Mouse (Mus musculus): ENCODE data around the gene Gm9195. TPM values are rescaled to one million over a fixed set of nuclear protein-coding genes. Genes with fewer than 3 reads are reported as not detected.

Gm9195 gene
- polyA plus RNA-seq, 1 experiment from 2014 or later, result not detected

DNA sequence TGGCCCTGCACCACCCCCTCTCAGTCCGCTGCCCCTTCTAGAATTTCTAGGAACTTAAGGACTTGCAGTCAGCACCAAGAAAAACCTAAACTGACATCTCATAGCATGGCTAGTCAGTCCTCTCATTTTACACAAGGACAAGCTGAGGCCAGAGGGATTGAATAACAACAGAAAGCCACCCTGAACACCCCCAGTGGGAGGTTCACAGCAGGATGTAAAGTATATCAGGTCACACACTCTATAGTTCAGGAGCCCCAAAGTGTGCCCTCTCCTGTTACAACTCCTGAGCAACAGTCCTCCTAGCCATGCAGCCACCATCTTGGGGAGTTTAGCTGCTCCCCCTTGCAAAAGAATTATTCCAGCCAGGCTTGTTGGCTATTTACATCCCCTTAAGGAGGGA is 2.1 kb upstream of the Gm9195 start:
- ATAC-seq (replicated peaks; ENCODE audit: low FRiP score, low read depth), result no peak
- Histone ChIP-seq H3K4me1 (replicated peaks; ENCODE audit: insufficient read depth, low read length) (no peaks in the 10 kb centered on the region), H3K36me3 (ENCODE audit: insufficient read depth, low read length) (no peaks in the 10 kb centered on the region), H3K27me3 (ENCODE audit: insufficient read depth, low read length) (no peaks in the 10 kb centered on the region), H3K4me3 (replicated peaks; ENCODE audit: low read depth, low read length) (no peak overlapping the region), H3K9me3 (replicated peaks; ENCODE audit: low read length) (no peaks in the 10 kb centered on the region), H3K9ac (ENCODE audit: low read depth, low read length) (no peak overlapping the region), H3K4me2 (ENCODE audit: low read length) (no peak overlapping the region), H3K27ac (no peak overlapping the region)
- no peak for TF ChIP-seq CTCF (IDR thresholded peaks at IDR 0.05; ENCODE audit: low read depth)
- DNase-seq (ENCODE audit: low spot score), result peak; percentile 49
- WGBS, result 67% methylated on average over 1 of the region's 1 CpGs

DNA sequence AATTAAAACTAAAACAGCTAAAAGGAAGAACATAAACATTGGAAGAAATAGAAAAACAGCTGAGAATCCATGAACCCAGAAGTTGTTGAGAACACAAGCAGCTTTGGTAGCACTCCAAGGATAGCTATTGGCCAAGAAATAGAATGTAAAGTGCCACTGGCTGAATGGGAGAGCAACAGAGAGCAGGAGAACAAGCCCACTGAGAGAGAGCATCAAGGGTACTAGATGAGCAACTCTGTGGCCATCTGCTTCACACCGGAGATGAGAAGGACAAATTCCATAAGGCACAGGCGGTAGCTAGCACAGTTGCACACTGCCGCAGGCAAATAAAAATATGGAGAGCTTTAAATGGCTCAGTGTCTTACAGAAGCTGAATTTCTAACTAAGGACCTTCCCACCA is 1.3 kb downstream of the Gm9195 start:
- H3K27ac ChIP-seq, result no peak overlapping the region
- no peaks in the 10 kb centered on the region for H3K9me3 ChIP-seq (replicated peaks; ENCODE audit: low read length)
- TF ChIP-seq CTCF (IDR thresholded peaks at IDR 0.05; ENCODE audit: low read depth), result no peak
- ATAC-seq (replicated peaks; ENCODE audit: low FRiP score, low read depth) (no peak), DNase-seq (ENCODE audit: low spot score) (no peak)
- WGBS, result 94% methylated on average over 3 of the region's 3 CpGs
- no peak overlapping the region for H3K9ac ChIP-seq (ENCODE audit: low read depth, low read length)
- no peak overlapping the region for H3K4me2 ChIP-seq (ENCODE audit: low read length)
- no peak overlapping the region for H3K4me3 ChIP-seq (replicated peaks; ENCODE audit: low read depth, low read length)
- H3K36me3 ChIP-seq (ENCODE audit: insufficient read depth, low read length), result no peaks in the 10 kb centered on the region
- H3K4me1 ChIP-seq (replicated peaks; ENCODE audit: insufficient read depth, low read length), result no peaks in the 10 kb centered on the region
- no peaks in the 10 kb centered on the region for H3K27me3 ChIP-seq (ENCODE audit: insufficient read depth, low read length)

DNA sequence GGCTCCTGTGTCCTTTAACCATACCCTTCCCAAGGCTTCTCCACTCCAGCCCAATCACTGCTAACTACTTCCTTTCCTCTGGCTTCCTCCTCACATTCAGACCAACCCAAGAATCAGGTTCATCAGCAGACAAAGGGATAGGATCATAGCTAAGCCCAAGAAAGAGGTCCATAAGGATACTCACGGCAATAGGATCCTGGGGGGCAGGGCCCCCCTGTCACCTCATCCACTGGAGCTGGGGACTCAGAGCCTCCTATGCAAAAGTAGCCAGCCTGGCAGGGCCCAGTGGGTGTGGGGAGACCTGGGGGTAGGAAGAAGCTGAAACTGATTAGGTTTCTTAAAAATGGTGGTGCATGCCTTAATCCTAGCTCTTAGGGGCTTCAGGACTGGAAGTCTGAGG is 17.1 kb downstream of the Gm9195 start:
- Histone ChIP-seq H3K9ac (ENCODE audit: low read depth, low read length) (no peak overlapping the region), H3K27ac (no peak overlapping the region), H3K4me3 (replicated peaks; ENCODE audit: low read depth, low read length) (no peak overlapping the region), H3K36me3 (ENCODE audit: insufficient read depth, low read length) (no peaks in the 10 kb centered on the region), H3K4me2 (ENCODE audit: low read length) (no peak overlapping the region), H3K9me3 (replicated peaks; ENCODE audit: low read length) (no peaks in the 10 kb centered on the region), H3K4me1 (replicated peaks; ENCODE audit: insufficient read depth, low read length) (no peaks in the 10 kb centered on the region), H3K27me3 (ENCODE audit: insufficient read depth, low read length) (no peaks in the 10 kb centered on the region)
- WGBS, result 68% methylated on average over 1 of the region's 1 CpGs
- DNase-seq (ENCODE audit: low spot score) (no peak), ATAC-seq (replicated peaks; ENCODE audit: low FRiP score, low read depth) (no peak)
- TF ChIP-seq CTCF (IDR thresholded peaks at IDR 0.05; ENCODE audit: low read depth), result no peak

DNA sequence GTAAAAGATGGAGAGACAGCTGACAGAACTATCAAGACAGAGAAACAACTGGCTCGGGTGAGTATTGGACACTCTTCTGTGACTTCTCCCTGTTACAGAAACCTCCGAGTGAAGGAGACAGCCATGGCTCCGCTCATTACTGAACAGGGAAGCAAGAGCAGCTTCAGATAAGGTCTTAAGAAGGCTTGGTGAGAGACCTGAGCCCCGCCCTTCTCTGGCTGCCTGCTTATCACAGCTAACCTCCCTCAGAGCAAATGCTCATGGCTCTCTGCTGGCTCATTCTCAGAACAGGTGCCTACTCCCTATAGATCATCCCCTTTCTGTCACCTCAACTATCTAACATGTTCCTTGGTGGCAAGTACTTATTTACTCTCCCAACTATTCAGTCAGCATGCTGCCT is 23.2 kb downstream of the Gm9195 start:
- Histone ChIP-seq H3K27ac (no peak overlapping the region), H3K9me3 (replicated peaks; ENCODE audit: low read length) (no peaks in the 10 kb centered on the region), H3K36me3 (ENCODE audit: insufficient read depth, low read length) (no peaks in the 10 kb centered on the region), H3K4me2 (ENCODE audit: low read length) (no peak overlapping the region), H3K27me3 (ENCODE audit: insufficient read depth, low read length) (no peaks in the 10 kb centered on the region), H3K4me3 (replicated peaks; ENCODE audit: low read depth, low read length) (no peak overlapping the region), H3K9ac (ENCODE audit: low read depth, low read length) (no peak overlapping the region), H3K4me1 (replicated peaks; ENCODE audit: insufficient read depth, low read length) (no peaks in the 10 kb centered on the region)
- WGBS, result 73% methylated on average over 4 of the region's 4 CpGs
- ATAC-seq (replicated peaks; ENCODE audit: low FRiP score, low read depth) (no peak), DNase-seq (ENCODE audit: low spot score) (no peak)
- TF ChIP-seq CTCF (IDR thresholded peaks at IDR 0.05; ENCODE audit: low read depth), result no peak

DNA sequence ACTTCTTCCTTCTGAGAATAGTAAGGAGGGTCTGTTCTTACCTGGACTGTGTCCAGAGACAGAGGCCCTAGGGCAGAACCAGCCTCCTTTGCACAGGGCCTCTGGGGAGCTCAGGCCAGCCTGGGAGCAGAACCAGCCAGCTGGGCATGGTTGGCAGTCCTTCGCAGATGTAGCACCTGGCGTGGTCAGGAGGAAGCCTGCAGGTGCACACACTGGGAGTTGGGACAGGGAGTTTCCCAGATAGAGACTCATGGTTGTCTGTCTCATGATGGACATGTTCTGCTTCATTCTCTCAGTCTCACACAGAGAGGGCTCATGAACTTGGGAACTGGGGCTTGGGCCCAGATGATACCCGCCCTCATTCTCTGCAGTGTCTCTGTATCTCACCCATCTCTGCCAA is 25.3 kb downstream of the Gm9195 start:
- Histone ChIP-seq H3K9ac (ENCODE audit: low read depth, low read length) (no peak overlapping the region), H3K36me3 (ENCODE audit: insufficient read depth, low read length) (no peaks in the 10 kb centered on the region), H3K27ac (no peak overlapping the region), H3K9me3 (replicated peaks; ENCODE audit: low read length) (no peaks in the 10 kb centered on the region), H3K27me3 (ENCODE audit: insufficient read depth, low read length) (no peaks in the 10 kb centered on the region), H3K4me1 (replicated peaks; ENCODE audit: insufficient read depth, low read length) (no peaks in the 10 kb centered on the region), H3K4me3 (replicated peaks; ENCODE audit: low read depth, low read length) (no peak overlapping the region), H3K4me2 (ENCODE audit: low read length) (no peak overlapping the region)
- 90% methylated on average over 3 of the region's 3 CpGs for WGBS
- no peak for TF ChIP-seq CTCF (IDR thresholded peaks at IDR 0.05; ENCODE audit: low read depth)
- ATAC-seq (replicated peaks; ENCODE audit: low FRiP score, low read depth) (no peak), DNase-seq (ENCODE audit: low spot score) (no peak)

DNA sequence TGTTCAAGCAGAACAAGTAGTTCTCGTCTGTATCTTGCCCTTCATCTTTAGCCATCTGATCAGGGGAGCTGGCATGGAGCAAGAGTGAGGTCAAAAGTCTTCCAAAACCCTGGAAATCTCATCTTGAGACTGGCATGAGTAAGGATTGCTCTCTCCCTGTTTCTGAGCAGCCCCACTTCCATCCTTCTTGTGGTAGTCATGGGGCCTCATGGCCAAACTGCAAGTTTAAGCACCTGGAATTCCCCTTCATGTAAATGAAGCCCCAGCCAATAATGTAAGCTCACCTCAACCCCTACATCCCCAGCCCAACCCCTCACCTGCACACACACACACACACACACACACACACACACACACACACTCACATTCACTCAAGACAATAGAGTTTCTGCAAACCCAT is 30.0 kb downstream of the Gm9195 start:
- ATAC-seq (replicated peaks; ENCODE audit: low FRiP score, low read depth) (no peak), DNase-seq (ENCODE audit: low spot score) (no peak)
- Histone ChIP-seq H3K27me3 (ENCODE audit: insufficient read depth, low read length) (no peaks in the 10 kb centered on the region), H3K4me3 (replicated peaks; ENCODE audit: low read depth, low read length) (no peak overlapping the region), H3K9ac (ENCODE audit: low read depth, low read length) (no peak overlapping the region), H3K4me2 (ENCODE audit: low read length) (no peak overlapping the region), H3K9me3 (replicated peaks; ENCODE audit: low read length) (no peaks in the 10 kb centered on the region), H3K36me3 (ENCODE audit: insufficient read depth, low read length) (no peaks in the 10 kb centered on the region), H3K27ac (no peak overlapping the region), H3K4me1 (replicated peaks; ENCODE audit: insufficient read depth, low read length) (no peaks in the 10 kb centered on the region)
- WGBS, result 26% methylated on average over 1 of the region's 1 CpGs
- TF ChIP-seq CTCF (IDR thresholded peaks at IDR 0.05; ENCODE audit: low read depth), result no peak

DNA sequence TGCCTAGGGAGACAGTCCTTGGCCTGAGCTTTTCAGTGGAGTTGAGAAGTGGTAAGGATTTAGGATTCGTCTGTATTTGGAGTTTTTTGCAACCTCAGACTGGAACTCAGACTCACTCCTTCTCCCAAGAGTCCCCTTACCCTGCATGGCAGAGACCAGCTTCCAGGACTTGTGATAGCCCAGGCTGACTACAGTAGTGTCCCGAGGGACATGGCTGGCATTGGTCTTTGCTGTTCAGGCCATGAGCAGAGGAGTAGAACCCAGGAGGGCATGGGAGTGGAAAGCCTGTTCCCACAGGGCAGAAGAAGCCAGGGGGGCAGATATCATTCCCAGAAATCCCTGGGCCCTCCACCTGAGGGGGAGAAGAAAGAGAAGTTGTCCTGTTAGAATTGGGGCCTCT is 31.3 kb downstream of the Gm9195 start:
- ATAC-seq (replicated peaks; ENCODE audit: low FRiP score, low read depth) (no peak), DNase-seq (ENCODE audit: low spot score) (no peak)
- 76% methylated on average over 2 of the region's 2 CpGs for WGBS
- Histone ChIP-seq H3K9me3 (replicated peaks; ENCODE audit: low read length) (no peaks in the 10 kb centered on the region), H3K4me2 (ENCODE audit: low read length) (no peak overlapping the region), H3K27me3 (ENCODE audit: insufficient read depth, low read length) (no peaks in the 10 kb centered on the region), H3K4me3 (replicated peaks; ENCODE audit: low read depth, low read length) (no peak overlapping the region), H3K36me3 (ENCODE audit: insufficient read depth, low read length) (no peaks in the 10 kb centered on the region), H3K27ac (no peak overlapping the region), H3K4me1 (replicated peaks; ENCODE audit: insufficient read depth, low read length) (no peaks in the 10 kb centered on the region), H3K9ac (ENCODE audit: low read depth, low read length) (no peak overlapping the region)
- no peak for TF ChIP-seq CTCF (IDR thresholded peaks at IDR 0.05; ENCODE audit: low read depth)

Data from kidney, postnatal 0 days (tissue).